Mouse (Mus musculus) MEL (cell line): ENCODE measurements around the gene Slc41a3.

ENCODE experiments used
- ELF1 ChIP-seq: IDR thresholded peaks from 2 replicates; pipeline ENCODE4 v1.6.1; 2014; ENCODE audit warnings: low read depth, mild to moderate bottlenecking, inconsistent platforms, low read length, improper control_type of control experiment, moderate library complexity
- EP300 ChIP-seq, 2 experiments: IDR thresholded peaks; 2 replicates each; pipeline ENCODE4 v1.6.1; 2011; ENCODE audit warnings: improper control_type of control experiment in 2 of 2, low read length in 2 of 2, low read depth in 1 of 2, mild to moderate bottlenecking in 1 of 2
- POLR2A ChIP-seq, 2 experiments: IDR thresholded peaks; 2 replicates each; pipeline ENCODE4 v1.6.1; 2011 to 2012; ENCODE audit warnings: low read length in 2 of 2, mild to moderate bottlenecking in 2 of 2, control low read depth in 1 of 2, improper control_type of control experiment in 1 of 2, low read depth in 1 of 2, moderate library complexity in 1 of 2; ENCODE audit not compliant: control insufficient read depth in 1 of 2, insufficient read depth in 1 of 2, poor library complexity in 1 of 2
- USF2 ChIP-seq, 2 experiments: IDR thresholded peaks; 2 replicates each; pipeline ENCODE4 v1.6.1; 2011 to 2012; ENCODE audit warnings: improper control_type of control experiment in 2 of 2, low read length in 2 of 2, borderline replicate concordance in 1 of 2, inconsistent platforms in 1 of 2, low read depth in 1 of 2, mild to moderate bottlenecking in 1 of 2; ENCODE audit not compliant: insufficient read depth in 1 of 2

DNA sequence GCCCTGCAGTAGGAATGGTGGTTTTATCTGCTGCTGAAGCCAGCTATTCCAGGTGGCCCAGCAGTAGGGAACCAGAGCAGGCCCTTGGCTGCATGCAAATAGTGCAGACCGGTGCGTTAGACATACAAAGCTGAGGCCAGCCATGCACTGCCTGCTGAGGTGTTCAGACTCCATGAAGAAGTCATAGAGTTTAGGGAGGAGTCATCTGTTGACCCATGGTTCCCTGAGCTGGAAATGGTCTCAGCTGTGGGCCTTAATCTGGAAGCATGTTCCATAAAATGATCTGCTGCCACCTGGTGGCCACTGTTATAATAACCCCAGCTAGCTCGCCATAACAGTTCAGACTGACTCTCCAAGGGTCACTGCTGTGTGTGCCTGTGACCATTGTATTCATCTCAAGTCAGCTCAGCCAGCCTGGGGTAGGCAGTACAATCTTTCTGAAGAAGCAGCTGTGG is 29.2 kb upstream of the Slc41a3 start:
- TF ChIP-seq POLR2A (IDR thresholded peaks at IDR 0.05; ENCODE audit: control insufficient read depth in 1 of 2, insufficient read depth in 1 of 2, low read depth in 1 of 2, low read length in 2 of 2, poor library complexity in 1 of 2) (no peak), USF2 (IDR thresholded peaks at IDR 0.05; ENCODE audit: borderline replicate concordance in 1 of 2, insufficient read depth in 1 of 2, low read depth in 1 of 2, low read length in 2 of 2) (no peak), EP300 (IDR thresholded peaks at IDR 0.05; ENCODE audit: low read depth in 1 of 2, low read length in 2 of 2) (no peak), ELF1 (no peak)
